Mouse (Mus musculus): ENCODE data around the gene Pax7. TPM values are rescaled to one million over a fixed set of nuclear protein-coding genes. Genes with fewer than 3 reads are reported as not detected.

Gene Pax7
- polyA plus RNA-seq, 1 experiment from 2014 or later, result not detected

DNA sequence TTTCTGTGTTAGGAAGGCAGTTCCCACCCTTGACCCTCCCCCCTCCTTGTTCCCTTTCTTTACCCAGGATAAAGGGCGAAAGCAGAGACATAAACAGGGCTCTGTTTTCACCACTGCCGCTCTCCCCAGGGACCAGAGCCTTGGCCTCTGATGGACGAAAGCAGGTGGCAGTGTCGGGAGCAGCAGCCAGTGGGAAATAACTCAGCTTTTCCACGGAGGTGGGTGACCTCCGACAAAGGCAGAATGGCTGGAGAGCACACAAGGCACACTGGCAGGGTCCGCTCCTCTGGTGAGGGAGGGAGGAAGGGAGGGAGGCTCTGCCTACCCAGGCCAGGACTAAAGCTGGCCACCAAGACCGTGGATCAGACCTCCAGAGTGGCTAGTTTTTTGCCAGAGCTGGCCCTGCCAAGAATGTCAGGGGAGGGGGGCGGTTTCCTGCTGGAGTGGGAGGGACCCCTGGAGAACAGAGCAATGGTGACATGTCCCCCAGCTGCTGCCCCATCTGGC, 62.1 kb downstream of the Pax7 start:
- Histone ChIP-seq H3K4me1 (ENCODE audit: insufficient read depth, low read depth, low read length) (no peaks in the 10 kb centered on the region), H3K27ac (ENCODE audit: low read length) (no peak overlapping the region), H3K4me3 (ENCODE audit: low read depth, low read length) (no peak overlapping the region), H3K9ac (replicated peaks; ENCODE audit: low read depth) (no peak overlapping the region), H3K9me3 (ENCODE audit: low read length) (no peaks in the 10 kb centered on the region), H3K36me3 (ENCODE audit: insufficient read depth, low read length) (no peaks in the 10 kb centered on the region), H3K27me3 (replicated peaks; ENCODE audit: insufficient read depth, low read length) (peaks cover 4% of the 10 kb centered on the region; the same call in 1 of the 2 replicates), H3K4me2 (replicated peaks; ENCODE audit: low read depth, low read length) (no peak overlapping the region)
- WGBS, result 10% methylated on average over 9 of the region's 9 CpGs
- TF ChIP-seq CTCF (IDR thresholded peaks at IDR 0.05), result no peak
- ATAC-seq, result no peak
- DNase-seq (ENCODE audit: low spot score), result no peak

DNA sequence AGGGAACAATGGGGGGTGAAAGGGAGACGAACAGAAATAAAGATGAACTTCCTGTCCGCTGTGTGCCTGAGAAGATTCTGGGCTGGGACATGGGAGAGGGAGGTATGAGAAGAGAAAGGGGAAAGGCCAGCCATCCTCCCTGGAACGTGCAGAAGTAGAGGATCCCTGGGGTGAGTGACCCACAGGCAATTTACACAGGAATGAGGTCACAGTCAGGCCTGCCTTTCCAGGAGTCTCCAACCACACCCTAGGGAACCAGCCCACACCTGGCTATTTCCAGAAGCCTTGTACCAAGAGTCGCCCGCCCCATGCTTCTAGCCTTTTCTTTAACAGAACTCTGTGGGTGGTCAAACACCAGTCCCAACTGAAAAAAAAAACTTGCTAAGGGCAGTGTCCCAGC, 65.5 kb downstream of the Pax7 start:
- Histone ChIP-seq H3K27me3 (replicated peaks; ENCODE audit: insufficient read depth, low read length) (peaks cover 4% of the 10 kb centered on the region; the same call in 1 of the 2 replicates), H3K9ac (replicated peaks; ENCODE audit: low read depth) (no peak overlapping the region)
- ATAC-seq, result no peak

DNA sequence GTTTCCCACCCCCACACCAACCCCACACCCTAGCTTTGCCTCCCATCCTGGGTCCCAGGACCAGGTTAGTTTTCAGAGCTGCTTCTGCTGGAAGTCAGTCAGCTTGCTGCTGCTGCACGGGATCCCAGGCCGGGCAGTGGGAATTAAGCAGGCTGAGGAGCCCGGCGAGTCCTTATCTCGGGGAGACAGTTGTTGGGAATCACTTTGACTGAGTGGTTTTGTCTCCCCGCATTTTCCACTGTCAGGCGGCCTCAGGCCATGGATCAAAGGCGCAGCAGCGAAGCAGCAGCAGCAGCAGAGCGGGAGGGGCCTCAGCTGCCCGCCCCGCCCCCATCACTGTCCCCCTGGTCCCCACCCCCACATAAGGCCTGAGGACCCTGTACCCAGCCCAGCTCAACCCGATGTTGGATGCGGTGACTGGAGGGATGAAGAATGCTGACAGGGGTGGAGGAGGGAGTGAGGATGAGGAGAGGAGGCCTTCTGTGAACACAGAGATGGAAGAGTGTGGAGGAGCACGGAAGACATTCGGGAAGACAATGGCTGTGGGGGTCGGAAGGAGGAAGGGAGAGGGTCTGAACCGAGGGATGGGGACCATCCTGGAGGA, 66.1 kb downstream of the Pax7 start:
- Histone ChIP-seq H3K27me3 (replicated peaks; ENCODE audit: insufficient read depth, low read length) (peaks cover 4% of the 10 kb centered on the region; the same call in 1 of the 2 replicates), H3K9ac (replicated peaks; ENCODE audit: low read depth) (no peak overlapping the region), H3K4me3 (ENCODE audit: low read depth, low read length) (no peak overlapping the region), H3K4me2 (replicated peaks; ENCODE audit: low read depth, low read length) (no peak overlapping the region), H3K4me1 (ENCODE audit: insufficient read depth, low read depth, low read length) (no peaks in the 10 kb centered on the region), H3K9me3 (ENCODE audit: low read length) (no peaks in the 10 kb centered on the region), H3K36me3 (ENCODE audit: insufficient read depth, low read length) (no peaks in the 10 kb centered on the region), H3K27ac (ENCODE audit: low read length) (no peak overlapping the region)
- WGBS, result 7% methylated on average over 18 of the region's 18 CpGs
- ATAC-seq (no peak), DNase-seq (ENCODE audit: low spot score) (no peak)
- TF ChIP-seq EP300 (IDR thresholded peaks at IDR 0.05) (no peak), CTCF (IDR thresholded peaks at IDR 0.05) (no peak)

More for the DNA sequence above, 65.5 kb downstream of the Pax7 start:
- no peak overlapping the region for H3K4me3 ChIP-seq (ENCODE audit: low read depth, low read length)
- H3K9me3 ChIP-seq (ENCODE audit: low read length), result no peaks in the 10 kb centered on the region
- no peaks in the 10 kb centered on the region for H3K36me3 ChIP-seq (ENCODE audit: insufficient read depth, low read length)
- TF ChIP-seq EP300 (IDR thresholded peaks at IDR 0.05), result no peak
- no peak for TF ChIP-seq CTCF (IDR thresholded peaks at IDR 0.05)
- WGBS, result 27% methylated on average over 5 of the region's 5 CpGs
- no peak overlapping the region for H3K4me2 ChIP-seq (replicated peaks; ENCODE audit: low read depth, low read length)
- DNase-seq (ENCODE audit: low spot score), result no peak
- H3K4me1 ChIP-seq (ENCODE audit: insufficient read depth, low read depth, low read length), result no peaks in the 10 kb centered on the region
- no peak overlapping the region for H3K27ac ChIP-seq (ENCODE audit: low read length)

DNA sequence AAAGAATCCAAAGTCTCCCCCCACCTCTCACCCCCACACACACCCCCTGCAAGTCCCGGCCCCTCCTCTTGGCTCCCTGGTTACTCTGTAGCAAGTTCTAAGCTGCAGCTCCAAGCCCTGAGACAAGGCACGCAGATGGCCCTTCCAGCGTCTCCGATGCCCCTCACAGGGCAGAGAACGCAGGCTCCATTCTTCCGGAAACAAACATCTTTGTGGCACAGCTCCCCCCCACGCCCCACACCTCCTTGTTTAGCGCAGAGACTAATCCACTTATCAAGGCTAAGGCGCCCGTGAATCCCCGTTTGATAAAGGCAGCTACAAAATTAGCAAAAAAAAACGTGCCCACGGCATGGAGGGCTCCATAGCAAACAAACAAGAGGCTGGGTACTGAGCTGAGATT, 71.4 kb downstream of the Pax7 start:
- ATAC-seq (no peak), DNase-seq (ENCODE audit: low spot score) (no peak)
- H3K9me3 ChIP-seq (ENCODE audit: low read length), result no peaks in the 10 kb centered on the region
- WGBS, result 10% methylated on average over 13 of the region's 13 CpGs
- no peak overlapping the region for H3K9ac ChIP-seq (replicated peaks; ENCODE audit: low read depth)
- H3K27ac ChIP-seq (ENCODE audit: low read length), result no peak overlapping the region
- no peak overlapping the region for H3K4me3 ChIP-seq (ENCODE audit: low read depth, low read length)
- H3K4me2 ChIP-seq (replicated peaks; ENCODE audit: low read depth, low read length), result no peak overlapping the region
- no peaks in the 10 kb centered on the region for H3K4me1 ChIP-seq (ENCODE audit: insufficient read depth, low read depth, low read length)
- TF ChIP-seq CTCF (IDR thresholded peaks at IDR 0.05) (no peak), EP300 (IDR thresholded peaks at IDR 0.05) (no peak)
- H3K36me3 ChIP-seq (ENCODE audit: insufficient read depth, low read length), result no peaks in the 10 kb centered on the region
- H3K27me3 ChIP-seq (replicated peaks; ENCODE audit: insufficient read depth, low read length), result peaks cover 3% of the 10 kb centered on the region; the same call in 1 of the 2 replicates

DNA sequence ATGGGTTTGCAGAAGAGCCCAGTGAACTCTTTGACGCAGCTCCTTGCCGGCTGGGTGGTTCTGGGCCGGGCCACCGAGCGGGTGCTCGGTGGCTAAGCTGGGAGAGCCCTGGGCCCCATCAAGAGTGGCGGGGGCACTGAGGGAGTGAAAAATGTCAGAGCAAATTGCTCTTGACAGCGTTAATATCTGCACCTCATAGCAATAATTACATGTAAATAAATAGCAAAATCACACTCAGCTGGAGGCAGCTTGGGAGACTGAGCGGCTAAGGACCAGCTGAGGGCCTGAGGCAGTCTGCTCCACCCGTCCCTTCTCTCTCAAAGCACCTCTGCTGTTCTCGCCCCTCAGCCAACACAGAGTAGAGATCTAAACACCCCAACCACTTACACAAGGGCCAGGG, 72.6 kb downstream of the Pax7 start:
- Histone ChIP-seq H3K4me1 (ENCODE audit: insufficient read depth, low read depth, low read length) (no peaks in the 10 kb centered on the region), H3K9me3 (ENCODE audit: low read length) (no peaks in the 10 kb centered on the region), H3K4me3 (ENCODE audit: low read depth, low read length) (no peak overlapping the region), H3K9ac (replicated peaks; ENCODE audit: low read depth) (no peak overlapping the region), H3K4me2 (replicated peaks; ENCODE audit: low read depth, low read length) (no peak overlapping the region), H3K27me3 (replicated peaks; ENCODE audit: insufficient read depth, low read length) (peaks cover 4% of the 10 kb centered on the region; the same call in 1 of the 2 replicates), H3K27ac (ENCODE audit: low read length) (no peak overlapping the region), H3K36me3 (ENCODE audit: insufficient read depth, low read length) (no peaks in the 10 kb centered on the region)
- 63% methylated on average over 11 of the region's 11 CpGs for WGBS
- ATAC-seq (no peak), DNase-seq (ENCODE audit: low spot score) (no peak)
- TF ChIP-seq CTCF (IDR thresholded peaks at IDR 0.05), result no peak
- no peak for TF ChIP-seq EP300 (IDR thresholded peaks at IDR 0.05)

DNA sequence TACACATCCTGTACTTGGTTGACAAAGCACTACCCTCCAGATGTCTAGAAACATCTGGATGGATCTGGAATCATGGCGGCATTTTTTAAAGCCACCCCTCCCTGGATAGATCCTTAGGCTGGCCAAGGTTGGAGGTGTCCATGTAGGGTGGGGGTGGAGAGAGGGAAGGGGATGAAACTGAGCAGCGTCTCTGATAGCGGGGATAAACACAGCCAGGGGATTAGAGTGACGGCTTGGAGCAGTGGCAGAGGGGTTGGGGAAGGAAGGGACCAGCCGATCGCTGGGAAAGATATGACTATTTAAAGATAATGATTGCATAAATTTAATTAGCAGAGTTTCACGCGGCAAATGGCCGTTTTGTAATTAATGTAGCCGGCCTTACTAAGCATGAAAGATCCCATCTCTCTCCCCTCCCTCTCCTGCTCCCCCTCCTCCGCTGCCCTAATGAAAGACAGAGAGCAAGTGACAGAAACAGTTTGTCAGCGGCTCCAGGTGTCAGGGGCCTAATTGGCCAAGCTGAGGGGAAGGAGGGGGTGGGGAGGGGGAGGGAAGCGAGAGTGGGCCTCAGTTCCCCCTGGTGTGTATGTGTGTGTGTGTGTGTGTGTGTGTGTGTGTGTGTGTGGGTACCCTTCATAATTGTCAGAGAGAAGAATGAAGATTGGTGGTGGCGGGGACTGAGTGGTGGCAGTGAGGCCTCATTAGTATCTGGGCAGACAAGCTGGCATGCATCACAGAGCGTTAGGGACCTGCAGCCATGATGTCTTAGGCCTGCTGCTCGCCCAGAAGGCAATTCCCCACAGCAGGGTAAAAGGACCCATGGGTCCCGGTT, 74.6 kb downstream of the Pax7 start:
- H3K9me3 ChIP-seq (ENCODE audit: low read length), result no peaks in the 10 kb centered on the region
- H3K36me3 ChIP-seq (ENCODE audit: insufficient read depth, low read length), result no peaks in the 10 kb centered on the region
- peaks cover 4% of the 10 kb centered on the region; the same call in 1 of the 2 replicates for H3K27me3 ChIP-seq (replicated peaks; ENCODE audit: insufficient read depth, low read length)
- DNase-seq (ENCODE audit: low spot score) (no peak), ATAC-seq (no peak)
- no peak for TF ChIP-seq EP300 (IDR thresholded peaks at IDR 0.05)
- TF ChIP-seq CTCF (IDR thresholded peaks at IDR 0.05), result no peak
- no peak overlapping the region for H3K4me2 ChIP-seq (replicated peaks; ENCODE audit: low read depth, low read length)
- H3K9ac ChIP-seq (replicated peaks; ENCODE audit: low read depth), result no peak overlapping the region
- no peaks in the 10 kb centered on the region for H3K4me1 ChIP-seq (ENCODE audit: insufficient read depth, low read depth, low read length)
- 12% methylated on average over 17 of the region's 17 CpGs for WGBS
- H3K4me3 ChIP-seq (ENCODE audit: low read depth, low read length), result no peak overlapping the region
- H3K27ac ChIP-seq (ENCODE audit: low read length), result no peak overlapping the region

Measured in lung, postnatal 0 days (tissue).